ENCODE assay signal across 1 mouse cellular context in the genomic region with DNA sequence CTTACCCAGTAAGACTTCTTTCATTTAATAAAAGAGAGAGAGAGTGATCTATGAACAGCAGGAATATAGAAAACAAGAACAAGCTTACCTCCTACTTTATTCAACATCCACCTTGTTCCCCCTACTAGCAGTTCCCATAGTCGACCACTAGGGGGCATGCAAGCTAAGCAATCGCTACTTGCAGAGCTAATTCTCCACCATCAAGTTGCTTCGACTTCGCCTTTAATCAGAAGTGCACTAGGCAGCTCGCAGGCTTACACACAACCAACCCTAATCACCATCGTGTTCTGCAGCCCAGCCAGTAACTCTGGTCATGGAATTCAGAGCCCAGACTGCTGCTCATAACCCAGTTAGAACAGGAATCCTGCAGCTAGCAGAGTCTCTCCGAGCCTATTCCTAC.
A peak's percentile ranks its signal among the peaks of the same experiment; 100 is the strongest.
TF ChIP-seq lines count a peak whose summit lies in the region.

No protein-coding gene starts in this region.

TF ChIP-seq in MEL, 35 proteins besides CTCF, POLR2A, EP300 and RAD21 (continued from another document):
- TF ChIP-seq NRF1 (IDR thresholded peaks at IDR 0.05; ENCODE audit: insufficient read depth, low read depth, low read length, poor library complexity, severe bottlenecking) (no peak), ZC3H11A (IDR thresholded peaks at IDR 0.05; ENCODE audit: low read depth, low read length) (peak; percentile 99), TAL1 (IDR thresholded peaks at IDR 0.05; ENCODE audit: low read length) (no peak), UBTF (IDR thresholded peaks at IDR 0.05; ENCODE audit: borderline replicate concordance, insufficient read depth, low read depth, low read length) (no peak), KAT2A (conservative IDR thresholded peaks at IDR 0.05; ENCODE audit: low read depth, low read length) (no peak), MAZ (IDR thresholded peaks at IDR 0.05; ENCODE audit: low read depth, low read length) (no peak), MAFK (IDR thresholded peaks at IDR 0.05; ENCODE audit: borderline replicate concordance, low read depth, low read length) (no peak), POLR2AphosphoS2 (IDR thresholded peaks at IDR 0.05; ENCODE audit: low read length) (no peak), USF1 (IDR thresholded peaks at IDR 0.05; ENCODE audit: low read depth, low read length) (0 out of 2 replicates have a peak, but pooled peaks have one; percentile 32), TCF12 (IDR thresholded peaks at IDR 0.05; ENCODE audit: low read depth, low read length) (no peak), ZMIZ1 (IDR thresholded peaks at IDR 0.05; ENCODE audit: low read depth, low read length) (no peak), TBP (IDR thresholded peaks at IDR 0.05; ENCODE audit: low read depth, low read length) (no peak), ZNF384 (IDR thresholded peaks at IDR 0.05; ENCODE audit: low read depth, low read length) (peak; percentile 47; the same call in 1 of the 2 replicates), ZKSCAN1 (IDR thresholded peaks at IDR 0.05; ENCODE audit: low read depth, low read length) (no peak), MYB (IDR thresholded peaks at IDR 0.05; ENCODE audit: low read depth, low read length) (no peak)
